Mouse (Mus musculus) CH12.LX (cell line): Measurements from ENCODE around the gene Best3. TPM values are rescaled to one million over a fixed set of nuclear protein-coding genes. Genes with fewer than 3 reads are reported as not detected.

ENCODE experiments used
- DNase-seq: peaks from one replicate; pipeline ENCODE4 v3.0.0-alpha.2; 2013; ENCODE audit errors: extremely low read depth
- H3K27ac ChIP-seq: 2 replicates; pipeline ENCODE4 v1.5.1; 2012; ENCODE audit warnings: low read depth, mild to moderate bottlenecking, control low read depth, moderate library complexity; ENCODE audit not compliant: insufficient read depth
- H3K27me3 ChIP-seq: replicated peaks from 2 replicates; pipeline ENCODE3; 2012; ENCODE audit warnings: inconsistent platforms
- H3K36me3 ChIP-seq, 2 experiments: replicated peaks in 1 of 2; 2 replicates each; pipeline versions ENCODE3 to v1.6.1; 2012; ENCODE audit warnings: inconsistent platforms in 1 of 2, low read length in 1 of 2, mild to moderate bottlenecking in 1 of 2, mixed read lengths in 1 of 2, moderate library complexity in 1 of 2; ENCODE audit not compliant: control insufficient read depth in 1 of 2, insufficient read depth in 1 of 2
- H3K4me1 ChIP-seq, 2 experiments: 2 replicates each; pipeline ENCODE4 v1.6.1; 2012; ENCODE audit warnings: inconsistent platforms in 1 of 2, moderate library complexity in 1 of 2; ENCODE audit not compliant: insufficient read depth in 2 of 2, control insufficient read depth in 1 of 2
- H3K4me2 ChIP-seq: 2 replicates; pipeline ENCODE4 v1.6.1; 2012; ENCODE audit warnings: low read depth, mild to moderate bottlenecking, control low read depth; ENCODE audit not compliant: poor library complexity, insufficient read depth, severe bottlenecking
- H3K4me3 ChIP-seq, 3 experiments: fragments of 150-350 bp in 1 of 3; sonication (generic) in 1 of 3; replicated peaks in 1 of 3; 2 replicates each; pipeline versions ENCODE3 to v1.5.1; 2011 to 2012; ENCODE audit warnings: low read depth in 2 of 3, low read length in 2 of 3, mild to moderate bottlenecking in 2 of 3, moderate library complexity in 2 of 3, control low read depth in 1 of 3, improper control_type of control experiment in 1 of 3, inconsistent platforms in 1 of 3, mixed read lengths in 1 of 3; ENCODE audit not compliant: poor library complexity in 1 of 3
- H3K79me2 ChIP-seq: replicated peaks from 2 replicates; pipeline ENCODE4 v1.6.1; 2012; ENCODE audit warnings: mild to moderate bottlenecking, moderate library complexity; ENCODE audit not compliant: control insufficient read depth, poor library complexity, insufficient read depth, severe bottlenecking; ENCODE audit errors: extremely low read depth
- H3K9ac ChIP-seq: 2 replicates; pipeline ENCODE4 v1.6.1; 2012; ENCODE audit warnings: low read depth, mild to moderate bottlenecking, control low read depth, moderate library complexity; ENCODE audit not compliant: insufficient read depth
- H3K9me3 ChIP-seq: replicated peaks from 2 replicates; pipeline ENCODE3; 2012; ENCODE audit warnings: low read length, inconsistent platforms, mixed read lengths
- BHLHE40 ChIP-seq: IDR thresholded peaks from 2 replicates; pipeline ENCODE4 v1.6.1; 2011; ENCODE audit warnings: mild to moderate bottlenecking, low read depth, low read length, improper control_type of control experiment
- E2F4 ChIP-seq: IDR thresholded peaks from 2 replicates; pipeline ENCODE4 v1.6.1; 2011; ENCODE audit warnings: low read depth, low read length, improper control_type of control experiment; ENCODE audit not compliant: insufficient replicate concordance
- ELF1 ChIP-seq: IDR thresholded peaks from 2 replicates; pipeline ENCODE4 v1.6.1; 2014; ENCODE audit warnings: low read depth, mild to moderate bottlenecking, inconsistent platforms, low read length, improper control_type of control experiment
- JUN ChIP-seq: IDR thresholded peaks from 2 replicates; pipeline ENCODE4 v1.6.1; 2011; ENCODE audit warnings: low read depth, mild to moderate bottlenecking, low read length, improper control_type of control experiment, moderate library complexity; ENCODE audit not compliant: insufficient read depth
- JUND ChIP-seq: conservative IDR thresholded peaks from 2 replicates; pipeline ENCODE4 v1.6.1; 2011; ENCODE audit warnings: low read depth, low read length, improper control_type of control experiment
- KAT2A ChIP-seq: IDR thresholded peaks from 2 replicates; pipeline ENCODE4 v1.6.1; 2012; ENCODE audit warnings: low read length, improper control_type of control experiment, inconsistent platforms; ENCODE audit not compliant: insufficient replicate concordance
- MAFK ChIP-seq: IDR thresholded peaks from 2 replicates; pipeline ENCODE4 v1.6.1; 2011; ENCODE audit warnings: low read length, improper control_type of control experiment; ENCODE audit not compliant: insufficient replicate concordance
- MAZ ChIP-seq: IDR thresholded peaks from 2 replicates; pipeline ENCODE4 v1.6.1; 2012; ENCODE audit warnings: low read depth, mild to moderate bottlenecking, inconsistent platforms, low read length, improper control_type of control experiment, moderate library complexity
- POLR2A ChIP-seq: IDR thresholded peaks from 2 replicates; pipeline ENCODE4 v1.6.1; 2011; ENCODE audit warnings: low read depth, mild to moderate bottlenecking, improper control_type of control experiment, low read length
- RAD21 ChIP-seq: IDR thresholded peaks from 2 replicates; pipeline ENCODE4 v1.6.1; 2011; ENCODE audit warnings: low read depth, mild to moderate bottlenecking, low read length, improper control_type of control experiment, moderate library complexity
- RCOR1 ChIP-seq: conservative IDR thresholded peaks from 2 replicates; pipeline ENCODE4 v1.6.1; 2012; ENCODE audit warnings: low read depth, mild to moderate bottlenecking, inconsistent platforms, low read length, improper control_type of control experiment
- TCF12 ChIP-seq: IDR thresholded peaks from 2 replicates; pipeline ENCODE4 v1.6.1; 2014; ENCODE audit warnings: low read depth, mild to moderate bottlenecking, inconsistent platforms, low read length, improper control_type of control experiment
- USF2 ChIP-seq: conservative IDR thresholded peaks from 2 replicates; pipeline ENCODE4 v1.6.1; 2011; ENCODE audit warnings: low read depth, low read length, improper control_type of control experiment
- ZC3H11A ChIP-seq: IDR thresholded peaks from 2 replicates; pipeline ENCODE4 v1.6.1; 2012; ENCODE audit warnings: low read depth, mild to moderate bottlenecking, inconsistent platforms, low read length, improper control_type of control experiment
- dilution Hi-C: fragments of 300-500 bp; cut with MboI; formaldehyde crosslinking; loops from 2 replicates; pipeline ENCODE4 v1.14.3; 2020; ENCODE audit warnings: low sequenced_read_pairs; ENCODE audit not compliant: extremely low pct_unique_long_range_greater_than_20kb, extremely low pct_ligation_motif_present
- in situ Hi-C: fragments of 300-500 bp; cut with MboI; formaldehyde crosslinking; loops from 3 replicates; pipeline ENCODE4 v1.14.3; 2019; ENCODE audit warnings: low sequenced_read_pairs, low pct_ligation_motif_present, low pct_unique_long_range_greater_than_20kb, mixed read lengths
- polyA plus RNA-seq: library from polyadenylated mRNA; unstranded; fragments of >175 nt; gene quantifications from 2 replicates; pipeline ENCODE4 v1.2.1, GENCODE M21; 2012; ENCODE audit warnings: low read depth; ENCODE audit not compliant: insufficient read length
- total RNA-seq, 2 experiments: library from RNA; depleted of rRNA; stranded (reverse); fragments of 300-350 nt in 1 of 2; fragments of >200 nt in 1 of 2; gene quantifications; 2 replicates each; pipeline ENCODE4 v1.2.3; 2012 to 2014

The Best3 gene
- total and polyA plus RNA-seq, 3 experiments, result not detected

- Histone ChIP-seq H3K9ac (no peak overlapping the region), H3K4me3 (no peak overlapping the region), H3K4me1 (peaks cover 0 to 5% of the 10 kb centered on the region in 2 experiments; a peak in 2 of 4 replicates), H3K36me3 (no peaks in the 10 kb centered on the region), H3K9me3 (no peaks in the 10 kb centered on the region), H3K79me2 (no peaks in the 10 kb centered on the region), H3K27me3 (no peaks in the 10 kb centered on the region), H3K4me2 (no peak overlapping the region), H3K27ac (no peak overlapping the region)
- no peak for DNase-seq
- TF ChIP-seq RCOR1, result no peak
- TF ChIP-seq USF2, result no peak
- TF ChIP-seq POLR2A, result no peak
- TF ChIP-seq BHLHE40, result no peak
- TF ChIP-seq ELF1, result no peak
- in situ Hi-C loops, result no loop called here
- dilution Hi-C loops, result no loop called here
These were observed 14.9 kb downstream of the Best3 start for GRCm38 (mm10) chr10:117000975-117001374.

GRCm38 (mm10) chr10:117004695-117005094 lies 18.6 kb downstream of the Best3 start:
- Histone ChIP-seq H3K4me3 (no peak overlapping the region), H3K36me3 (no peaks in the 10 kb centered on the region), H3K4me1 (no peaks in the 10 kb centered on the region), H3K9me3 (no peaks in the 10 kb centered on the region), H3K27me3 (no peaks in the 10 kb centered on the region), H3K9ac (no peak overlapping the region), H3K79me2 (no peaks in the 10 kb centered on the region), H3K4me2 (no peak overlapping the region), H3K27ac (no peak overlapping the region)
- in situ Hi-C loops, result no loop called here
- DNase-seq, result no peak
- TF ChIP-seq JUND, result no peak
- TF ChIP-seq JUN, result no peak
- dilution Hi-C loops, result no loop called here

DNA sequence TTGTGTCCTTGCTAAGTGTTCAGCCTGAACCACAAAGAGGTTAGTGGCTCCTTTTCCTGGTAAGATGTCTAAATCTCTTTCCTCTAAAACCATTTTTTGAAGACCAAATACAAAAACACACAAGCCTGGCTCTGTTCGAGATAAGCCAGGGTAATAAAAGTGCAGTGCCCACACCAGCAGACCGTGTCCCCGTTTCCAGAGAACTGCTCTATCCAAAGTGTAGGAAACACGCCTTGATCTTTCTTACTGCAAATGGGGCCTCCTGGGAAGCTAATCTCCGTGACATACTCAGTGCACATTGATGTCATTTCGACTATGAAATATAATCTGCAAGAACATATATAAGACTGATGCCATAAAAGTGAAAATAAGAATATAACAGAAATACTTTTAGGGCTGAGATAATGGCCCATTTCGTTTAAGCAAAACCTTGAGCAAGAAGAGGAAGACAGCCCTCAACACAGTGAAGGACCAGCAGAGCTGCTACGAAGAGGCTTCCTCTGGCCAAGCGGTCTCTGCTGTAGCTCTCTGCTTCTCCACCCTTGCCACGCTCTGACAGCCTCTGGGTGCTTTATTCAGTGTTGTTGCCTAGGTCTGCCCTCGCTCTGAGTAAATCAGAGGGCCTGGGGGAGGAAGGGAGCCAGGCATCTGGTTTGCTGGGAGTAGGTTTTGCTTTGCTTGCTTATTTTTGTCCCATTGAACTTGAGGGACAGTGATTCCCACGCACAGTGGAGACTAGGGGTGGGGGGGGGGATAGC lies 19.8 kb downstream of the Best3 start:
- dilution Hi-C loops, result no loop called here

More for the DNA sequence above, 19.8 kb downstream of the Best3 start:
- H3K4me2 ChIP-seq, result no peak overlapping the region
- no peaks in the 10 kb centered on the region for H3K4me1 ChIP-seq
- H3K27ac ChIP-seq, result no peak overlapping the region
- no peak overlapping the region for H3K4me3 ChIP-seq
- in situ Hi-C loops, result no loop called here
- no peaks in the 10 kb centered on the region for H3K9me3 ChIP-seq
- H3K36me3 ChIP-seq, result no peaks in the 10 kb centered on the region
- TF ChIP-seq ELF1 (no peak), RAD21 (no peak), MAZ (no peak), E2F4 (no peak), ZC3H11A (no peak), TCF12 (no peak), KAT2A (no peak), MAFK (no peak)
- no peaks in the 10 kb centered on the region for H3K27me3 ChIP-seq
- no peak for DNase-seq
- H3K79me2 ChIP-seq, result no peaks in the 10 kb centered on the region
- no peak overlapping the region for H3K9ac ChIP-seq
